Mouse (Mus musculus) embryonic fibroblast, embryonic 13.5 days (primary cell): ENCODE data around the gene Serpina6.

Experiments used
- CTCF ChIP-seq: IDR thresholded peaks from 2 replicates; pipeline ENCODE4 v1.5.1; 2011; ENCODE audit warnings: mild to moderate bottlenecking, control low read depth, low read length, moderate library complexity, borderline replicate concordance; ENCODE audit not compliant: insufficient read depth
- POLR2A ChIP-seq: IDR thresholded peaks from 2 replicates; pipeline ENCODE4 v1.6.1; 2011; ENCODE audit warnings: low read depth, mild to moderate bottlenecking, control low read depth, low read length, moderate library complexity

GRCm38 (mm10) chr12:103655123-103656044, 1.6 kb downstream of the Serpina6 start:
- TF ChIP-seq CTCF: no peak
- no peak for TF ChIP-seq POLR2A
